Mouse (Mus musculus): ENCODE measurements around the gene Fam186b. TPM values are rescaled to one million over a fixed set of nuclear protein-coding genes. Genes with fewer than 3 reads are reported as not detected.
"Not testable (repeated sequence)": the region's sequence is repeated elsewhere in the genome, so short reads cannot be mapped to it uniquely, and the experiment has no call there.

Fam186b gene
- total RNA-seq, 1 experiment from 2014 or later = 0.05 TPM

DNA sequence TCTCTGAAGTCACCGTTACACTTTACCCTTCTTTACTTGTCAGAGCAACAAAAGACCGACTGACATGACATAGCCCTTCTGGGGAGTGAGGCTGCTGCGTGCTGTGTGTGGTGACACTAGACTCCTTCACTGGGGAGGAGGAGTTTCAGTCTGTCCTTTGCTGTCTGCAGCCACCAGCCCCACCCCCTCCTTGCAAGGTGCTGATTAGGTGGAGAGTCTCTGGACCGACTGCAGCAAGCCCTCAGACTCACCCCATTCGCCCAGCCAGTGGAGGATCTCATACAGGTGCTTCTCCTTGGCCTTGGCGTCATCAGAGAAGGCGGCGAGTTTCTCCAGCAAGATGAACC, 10.5 kb downstream of the Fam186b start:
- ATAC-seq (replicated peaks in 1 of 2; ENCODE audit: insufficient read depth in 1 of 2, low FRiP score in 2 of 2, low TSS enrichment in 1 of 2, low read depth in 1 of 2, poor library complexity in 2 of 2, severe bottlenecking in 2 of 2) = no peak; a peak in 1 of 4 replicates

DNA sequence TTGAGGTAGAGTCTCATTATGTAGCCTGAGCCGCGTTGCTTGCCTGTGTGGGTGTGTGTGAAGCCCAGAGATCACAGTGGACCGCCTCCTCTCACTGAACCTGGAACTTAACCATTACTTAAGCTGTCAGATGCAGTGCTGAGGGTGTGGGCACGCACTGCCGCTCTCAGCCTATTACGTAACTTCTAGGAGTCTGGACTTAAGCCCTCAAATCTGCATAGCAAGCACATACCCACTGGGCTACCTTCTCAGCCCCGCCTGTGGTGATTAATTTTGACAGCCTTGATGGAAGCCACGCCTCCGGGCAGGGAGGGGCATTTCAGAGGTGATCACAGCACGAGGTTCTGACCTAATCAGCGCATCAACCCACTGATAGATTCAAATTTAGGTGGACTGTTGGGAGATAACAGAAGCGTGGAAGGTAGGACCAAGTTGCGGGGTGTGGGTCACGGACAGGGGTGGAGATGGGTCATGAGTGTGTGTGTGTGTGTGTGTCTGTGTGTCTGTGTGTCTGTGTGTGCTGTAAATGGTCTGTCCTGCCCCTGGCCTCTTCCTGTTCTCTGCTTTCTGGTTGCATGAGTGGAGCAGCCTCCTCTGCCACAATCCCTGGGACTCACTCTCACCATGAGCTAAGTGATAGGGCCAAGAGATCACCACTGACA, 11.0 kb downstream of the Fam186b start:
- peak; percentile 81 to 87 for ATAC-seq (replicated peaks in 1 of 2; ENCODE audit: insufficient read depth in 1 of 2, low FRiP score in 2 of 2, low TSS enrichment in 1 of 2, low read depth in 1 of 2, poor library complexity in 2 of 2, severe bottlenecking in 2 of 2)

DNA sequence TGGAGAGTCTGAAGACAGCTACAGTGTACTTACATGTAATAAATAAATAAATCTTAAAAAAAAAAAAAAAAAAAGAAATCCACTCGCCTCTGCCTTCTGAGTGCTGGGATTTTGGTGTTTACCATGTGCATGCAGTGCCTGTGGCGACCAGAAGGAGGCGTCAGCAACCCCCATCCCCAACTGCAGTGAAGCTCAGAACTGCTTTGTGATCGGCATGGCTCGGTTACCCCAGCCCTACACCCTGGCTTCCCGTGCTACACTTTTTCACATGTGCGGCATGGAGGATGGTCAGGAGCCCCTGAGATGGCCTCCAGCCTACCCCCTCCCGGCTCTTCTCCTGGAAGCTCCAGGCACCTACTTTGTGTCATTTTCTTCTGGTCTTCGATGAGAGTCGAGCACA, 12.2 kb downstream of the Fam186b start:
- ATAC-seq (replicated peaks in 1 of 2; ENCODE audit: insufficient read depth in 1 of 2, low FRiP score in 2 of 2, low TSS enrichment in 1 of 2, low read depth in 1 of 2, poor library complexity in 2 of 2, severe bottlenecking in 2 of 2) = no peak

DNA sequence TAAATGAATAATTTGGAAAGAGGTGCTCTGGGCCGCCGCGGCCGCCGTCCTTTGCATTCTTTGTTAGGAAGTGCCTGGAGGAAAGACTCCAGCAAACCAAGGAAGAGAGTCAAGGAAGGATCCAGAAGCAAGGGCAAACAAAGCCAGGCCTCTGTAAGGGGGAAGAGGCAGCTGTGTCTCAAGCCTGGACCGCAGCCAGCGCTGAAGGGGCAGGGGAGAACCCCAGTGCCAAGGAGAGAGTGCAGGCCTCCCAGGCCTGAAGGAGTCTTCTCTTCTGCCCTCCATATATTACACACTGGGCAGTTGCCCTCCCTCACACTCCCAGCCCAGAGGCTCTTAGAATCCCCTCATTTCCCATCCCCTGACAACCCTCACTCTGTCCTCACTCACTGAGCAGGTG, 17.4 kb downstream of the Fam186b start:
- ATAC-seq (replicated peaks in 1 of 2; ENCODE audit: insufficient read depth in 1 of 2, low FRiP score in 2 of 2, low TSS enrichment in 1 of 2, low read depth in 1 of 2, poor library complexity in 2 of 2, severe bottlenecking in 2 of 2) = no peak

DNA sequence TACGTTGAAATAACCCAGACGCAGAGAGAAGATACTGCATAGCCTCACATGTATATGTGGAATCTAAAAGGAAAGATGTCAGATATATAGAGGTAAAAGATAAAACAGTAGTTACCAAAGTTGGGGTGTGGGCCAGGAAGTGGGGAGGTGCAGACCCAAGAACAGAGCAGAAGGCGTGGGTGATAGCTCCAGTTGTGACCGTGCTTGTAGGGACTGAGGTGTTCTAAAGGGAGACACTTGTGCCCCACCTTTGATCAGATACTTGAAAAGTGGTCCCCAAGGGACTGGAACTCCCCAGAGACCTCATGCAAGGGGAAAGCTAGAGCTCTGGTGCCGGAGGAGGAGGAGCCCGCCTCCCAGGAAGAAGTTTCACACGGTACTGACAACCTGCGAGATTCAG, 19.6 kb downstream of the Fam186b start:
- no peak for ATAC-seq (replicated peaks in 1 of 2; ENCODE audit: insufficient read depth in 1 of 2, low FRiP score in 2 of 2, low TSS enrichment in 1 of 2, low read depth in 1 of 2, poor library complexity in 2 of 2, severe bottlenecking in 2 of 2)

DNA sequence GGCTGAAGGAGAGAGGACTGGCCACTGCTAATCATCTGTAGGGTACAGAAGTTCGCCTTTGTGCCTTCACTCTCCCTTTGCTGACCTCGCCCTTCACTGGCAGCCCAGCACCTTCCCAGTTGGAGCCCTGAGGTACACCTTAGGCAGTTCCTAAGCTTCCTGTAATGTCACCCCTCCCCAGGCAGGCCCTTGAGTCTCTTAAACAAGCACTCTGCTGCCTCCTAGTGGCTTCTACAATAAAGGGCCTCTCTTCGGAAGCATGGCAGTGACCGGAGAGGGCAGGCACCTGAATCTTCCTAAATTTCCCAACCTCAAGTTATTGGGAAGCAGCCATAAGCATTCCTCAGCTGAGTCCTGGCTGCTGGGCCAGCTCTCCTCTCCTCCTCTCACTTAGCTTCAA, 30.0 kb downstream of the Fam186b start:
- ATAC-seq (replicated peaks in 1 of 2; ENCODE audit: insufficient read depth in 1 of 2, low FRiP score in 2 of 2, low TSS enrichment in 1 of 2, low read depth in 1 of 2, poor library complexity in 2 of 2, severe bottlenecking in 2 of 2) = peak; percentile 73 to 87

DNA sequence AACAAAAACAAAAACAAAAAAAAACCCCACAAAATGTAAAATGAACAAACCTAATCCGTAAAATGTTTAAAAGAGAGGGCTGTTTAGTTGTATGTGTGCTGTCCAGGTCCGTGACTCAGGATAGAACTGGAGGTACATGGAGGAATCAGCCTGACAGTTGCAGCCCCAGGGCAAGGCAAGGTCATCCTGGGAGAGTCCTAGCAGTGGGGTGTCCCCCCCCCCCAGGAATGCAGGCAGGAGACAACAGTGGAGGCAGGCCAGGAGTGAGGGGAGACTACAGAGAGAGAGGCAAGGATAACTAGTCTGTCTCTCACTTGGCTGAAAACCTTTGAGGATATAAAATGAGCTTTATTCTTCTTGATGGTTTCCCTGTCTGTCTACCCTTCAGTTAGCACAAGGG, 31.3 kb downstream of the Fam186b start:
- no peak for ATAC-seq (replicated peaks in 1 of 2; ENCODE audit: insufficient read depth in 1 of 2, low FRiP score in 2 of 2, low TSS enrichment in 1 of 2, low read depth in 1 of 2, poor library complexity in 2 of 2, severe bottlenecking in 2 of 2)

DNA sequence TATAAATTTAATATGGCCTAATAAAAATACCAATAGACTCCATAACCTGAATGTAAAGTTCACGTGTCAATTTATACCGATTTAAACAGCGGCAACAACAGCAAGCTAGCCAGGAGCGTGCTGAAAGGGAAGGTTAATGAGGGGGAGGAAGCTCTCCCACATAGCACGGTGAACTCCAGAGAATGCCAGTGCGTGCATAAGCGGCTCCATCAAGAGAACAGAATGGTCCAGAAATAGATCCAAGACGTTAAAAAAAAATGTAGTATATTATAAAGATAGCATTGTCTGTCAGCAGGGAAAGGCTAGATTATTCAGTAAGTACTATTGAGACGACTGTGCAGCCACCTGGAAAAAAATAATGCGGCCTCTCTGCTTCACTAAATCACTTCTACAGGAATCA, 33.0 kb downstream of the Fam186b start:
- ATAC-seq (replicated peaks in 1 of 2; ENCODE audit: insufficient read depth in 1 of 2, low FRiP score in 2 of 2, low TSS enrichment in 1 of 2, low read depth in 1 of 2, poor library complexity in 2 of 2, severe bottlenecking in 2 of 2) = no peak

DNA sequence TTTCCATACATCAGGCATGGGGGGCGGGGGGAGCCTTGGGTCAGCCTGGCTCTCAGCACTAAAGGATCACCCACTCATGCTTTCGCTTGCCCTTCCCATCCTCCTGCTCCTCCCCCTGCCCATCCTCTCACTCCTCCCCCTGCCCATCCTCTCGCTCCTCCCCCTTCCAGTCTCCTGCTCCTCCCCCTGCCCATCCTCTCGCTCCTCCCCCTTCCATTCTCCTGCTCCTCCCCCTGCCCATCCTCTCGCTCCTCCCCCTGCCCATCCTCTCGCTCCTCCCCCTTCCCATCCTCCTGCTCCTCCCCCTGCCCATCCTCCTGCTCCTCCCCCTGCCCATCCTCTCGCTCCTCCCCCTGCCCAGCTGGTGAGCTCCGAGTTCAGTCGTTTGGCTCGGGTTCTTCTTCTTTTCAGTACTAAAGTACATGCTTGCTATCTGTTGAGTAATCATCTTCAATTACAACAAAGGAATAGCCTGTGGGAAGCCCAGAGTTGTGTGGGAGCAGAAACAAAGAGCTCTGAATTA, 35.9 kb downstream of the Fam186b start:
- ATAC-seq (replicated peaks in 1 of 2; ENCODE audit: insufficient read depth in 1 of 2, low FRiP score in 2 of 2, low TSS enrichment in 1 of 2, low read depth in 1 of 2, poor library complexity in 2 of 2, severe bottlenecking in 2 of 2) = peak; percentile 82 to 88; a peak in 3 of 4 replicates

DNA sequence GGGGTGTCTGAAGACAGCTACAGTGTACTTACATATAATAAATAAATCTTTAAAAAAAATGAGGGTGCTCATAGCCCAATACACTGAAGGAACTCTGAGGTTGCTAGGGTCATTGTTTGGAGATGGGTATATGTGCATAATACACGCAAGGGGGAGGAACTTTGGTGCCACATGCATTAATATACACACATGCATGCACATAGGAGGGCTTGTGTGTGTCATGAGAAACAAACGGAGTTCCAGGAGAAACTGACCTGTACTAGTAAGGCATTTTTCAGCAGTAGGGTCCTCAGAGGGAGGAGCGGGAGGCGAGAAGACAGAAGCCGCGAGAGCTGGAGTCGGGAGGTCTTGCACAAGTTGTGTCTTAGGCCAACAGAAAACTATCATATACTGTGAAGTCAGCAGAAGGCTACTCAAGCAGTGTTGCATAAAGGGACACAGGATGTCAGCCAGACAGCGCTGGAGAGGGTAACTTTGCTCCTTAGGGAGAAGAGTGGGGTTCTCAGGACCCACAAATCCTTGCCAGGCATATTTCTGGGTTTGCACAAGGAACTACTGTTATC, 36.4 kb downstream of the Fam186b start:
- peak in 1 of 2 experiments; percentile 64; a peak in 1 of 4 replicates for ATAC-seq (replicated peaks in 1 of 2; ENCODE audit: insufficient read depth in 1 of 2, low FRiP score in 2 of 2, low TSS enrichment in 1 of 2, low read depth in 1 of 2, poor library complexity in 2 of 2, severe bottlenecking in 2 of 2)

DNA sequence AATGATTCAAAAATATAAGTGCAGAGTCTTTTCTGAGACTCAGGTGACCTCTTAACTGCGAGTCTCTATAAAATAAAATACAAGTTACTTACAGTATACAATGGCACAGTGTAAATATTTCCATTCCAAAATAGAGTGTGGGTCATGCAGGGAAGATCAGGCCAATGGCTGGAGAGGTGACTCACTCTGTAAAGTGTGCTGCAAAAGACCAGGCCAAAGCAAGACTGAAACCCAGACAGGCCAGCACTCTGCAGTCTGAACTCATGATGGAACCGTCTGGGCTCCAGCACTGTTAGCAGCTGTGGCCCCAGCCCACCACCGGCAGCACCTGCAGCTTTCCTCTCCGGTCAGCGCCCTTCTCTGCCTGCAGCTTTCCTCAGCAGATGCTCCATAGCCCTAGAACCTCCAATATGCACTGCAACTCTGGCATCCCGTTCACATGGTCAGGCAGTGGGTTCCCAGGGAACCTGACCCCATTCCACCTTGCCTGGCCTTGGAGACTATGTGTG, 40.4 kb downstream of the Fam186b start:
- ATAC-seq (replicated peaks in 1 of 2; ENCODE audit: insufficient read depth in 1 of 2, low FRiP score in 2 of 2, low TSS enrichment in 1 of 2, low read depth in 1 of 2, poor library complexity in 2 of 2, severe bottlenecking in 2 of 2) = no peak

DNA sequence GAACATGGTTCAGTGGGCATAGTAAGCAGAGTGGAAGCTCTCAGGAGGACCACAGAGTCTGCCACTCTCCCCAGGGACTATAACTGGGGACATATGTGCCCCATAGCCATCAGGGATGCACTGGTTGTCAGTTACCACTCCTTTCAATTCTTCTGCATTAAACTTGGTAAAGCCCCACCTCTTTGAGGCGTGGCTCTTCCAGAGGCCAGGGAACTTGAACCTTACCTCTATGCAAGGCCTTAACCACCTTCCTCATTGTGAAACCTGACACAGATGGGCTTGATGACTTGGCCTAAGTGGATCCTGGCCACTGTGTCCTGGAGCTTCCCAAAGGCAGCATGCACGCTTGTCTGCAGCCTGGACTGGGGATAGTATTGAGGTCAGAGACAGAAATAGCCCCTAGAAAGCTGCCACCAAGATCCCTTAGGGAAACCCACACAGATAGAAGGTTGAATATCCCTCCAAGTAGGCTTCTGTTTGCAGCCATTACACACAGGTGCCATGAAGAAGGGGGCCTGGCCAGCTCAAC, 41.1 kb downstream of the Fam186b start:
- no peak for ATAC-seq (replicated peaks in 1 of 2; ENCODE audit: insufficient read depth in 1 of 2, low FRiP score in 2 of 2, low TSS enrichment in 1 of 2, low read depth in 1 of 2, poor library complexity in 2 of 2, severe bottlenecking in 2 of 2)

DNA sequence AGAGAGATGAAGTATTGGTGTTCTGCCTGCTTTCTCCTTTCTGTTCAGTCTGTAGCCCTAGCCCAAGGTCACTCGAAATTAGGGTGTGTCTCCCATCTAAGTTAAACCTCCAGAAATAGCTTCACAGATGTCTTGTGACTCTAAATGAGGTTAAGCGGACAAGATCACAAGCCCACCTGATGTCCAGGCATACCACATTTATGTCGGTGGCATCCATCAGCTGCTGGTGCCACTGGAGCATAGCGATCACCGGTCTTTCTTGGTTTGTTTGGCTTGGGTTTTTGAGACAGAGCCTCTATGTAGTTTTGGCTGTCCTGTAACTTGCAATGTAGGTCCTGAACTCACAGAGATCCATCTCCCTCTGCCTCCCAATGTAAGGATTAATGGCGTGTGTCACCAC, 41.9 kb downstream of the Fam186b start:
- no peak for ATAC-seq (replicated peaks in 1 of 2; ENCODE audit: insufficient read depth in 1 of 2, low FRiP score in 2 of 2, low TSS enrichment in 1 of 2, low read depth in 1 of 2, poor library complexity in 2 of 2, severe bottlenecking in 2 of 2)

DNA sequence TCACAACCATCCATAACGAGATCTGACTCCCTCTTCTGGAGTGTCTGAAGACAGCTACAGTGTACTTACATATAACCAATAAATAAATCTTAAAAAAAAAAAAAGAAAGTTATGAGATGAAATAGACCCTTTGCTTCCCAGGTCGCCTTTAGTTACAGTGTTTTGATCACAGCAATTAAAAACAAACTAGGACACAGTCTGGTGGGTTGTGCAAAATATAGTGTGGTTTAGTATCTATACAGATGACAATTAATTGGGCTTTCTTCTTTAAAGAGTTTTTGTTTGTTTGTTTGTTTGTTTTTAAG, 42.6 kb downstream of the Fam186b start:
- ATAC-seq (replicated peaks in 1 of 2; ENCODE audit: insufficient read depth in 1 of 2, low FRiP score in 2 of 2, low TSS enrichment in 1 of 2, low read depth in 1 of 2, poor library complexity in 2 of 2, severe bottlenecking in 2 of 2) = not testable (repeated sequence)

DNA sequence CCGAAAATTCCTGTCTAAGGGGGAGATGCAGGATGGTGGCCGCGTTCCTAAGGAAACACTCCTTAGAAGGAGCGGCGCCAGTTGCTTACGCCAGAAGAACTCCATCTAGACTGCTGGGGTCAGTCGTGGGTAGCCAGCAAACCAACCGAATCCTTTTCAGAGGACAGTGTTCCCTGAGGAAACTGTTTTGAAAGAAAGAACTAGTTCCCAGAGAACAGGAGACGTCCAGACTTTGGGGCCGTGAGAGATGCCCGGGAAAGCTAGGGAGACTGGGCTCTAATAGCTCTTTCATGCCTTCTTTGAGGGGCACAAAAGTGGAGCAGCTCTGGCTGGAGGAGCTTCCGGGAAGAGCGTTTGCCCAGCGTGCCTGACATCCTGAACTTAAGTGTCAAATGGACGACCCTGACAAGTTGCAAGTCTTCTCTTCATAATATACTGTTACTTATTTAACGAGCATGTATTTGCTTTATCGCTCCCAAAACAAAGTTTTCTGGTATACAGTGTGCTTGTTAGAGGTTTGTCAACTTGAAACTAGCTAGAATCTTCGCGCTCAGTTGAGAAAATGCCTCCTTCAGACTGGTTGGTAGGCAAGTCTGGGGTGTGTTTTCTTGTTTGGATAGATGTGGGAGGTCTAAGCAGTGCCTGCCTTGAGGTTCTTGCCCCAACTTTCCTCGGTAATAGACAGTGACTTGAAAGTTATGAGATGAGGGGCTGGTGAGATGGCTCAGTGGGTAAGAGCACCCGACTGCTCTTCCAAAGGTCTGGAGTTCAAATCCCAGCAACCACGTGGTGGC, 43.1 kb downstream of the Fam186b start:
- 0 out of 4 replicates have a peak, but pooled peaks of 1 of the 2 experiments have one; percentile 10 for ATAC-seq (replicated peaks in 1 of 2; ENCODE audit: insufficient read depth in 1 of 2, low FRiP score in 2 of 2, low TSS enrichment in 1 of 2, low read depth in 1 of 2, poor library complexity in 2 of 2, severe bottlenecking in 2 of 2)

DNA sequence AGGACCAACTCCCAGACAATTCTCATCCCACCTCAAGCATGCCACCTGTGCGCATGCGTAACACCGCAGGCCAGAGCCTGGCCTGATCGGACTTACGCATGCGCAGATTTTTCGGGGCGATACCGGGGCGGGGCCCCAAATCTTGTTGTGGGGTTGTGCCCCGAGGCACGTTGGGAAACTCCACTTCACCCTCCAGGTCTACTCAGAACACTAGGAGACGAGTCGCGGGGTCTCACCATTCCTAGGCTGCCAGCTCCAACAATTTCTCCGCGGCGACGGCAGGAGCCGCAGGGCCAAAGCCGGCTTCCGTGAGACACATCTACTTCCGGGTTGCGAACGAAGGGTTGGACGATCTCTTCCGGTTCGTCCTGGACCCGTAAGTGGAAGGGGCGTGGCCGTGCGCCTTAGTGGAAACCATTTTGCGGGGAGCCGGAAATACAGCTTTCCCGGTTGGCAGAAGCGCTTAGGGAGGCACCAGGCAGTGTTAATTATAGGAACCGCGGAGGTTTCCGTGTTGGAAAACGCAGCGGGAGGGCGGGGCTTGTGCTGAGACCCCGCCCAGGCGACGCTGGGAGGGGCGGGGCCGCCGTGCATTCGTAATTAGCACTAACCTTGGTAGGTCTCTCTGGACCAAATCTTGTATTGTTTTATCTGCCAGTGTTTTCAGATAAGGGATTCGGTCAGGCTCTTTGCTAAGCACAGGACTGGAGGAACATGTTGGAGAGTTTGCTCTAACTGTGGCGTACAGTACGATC, 43.9 kb downstream of the Fam186b start, which contains the start of gene Mcrs1:
Mcrs1 (minus strand) TSS at position 336 of the 755 bp plus-strand sequence.
- ATAC-seq (replicated peaks in 1 of 2; ENCODE audit: insufficient read depth in 1 of 2, low FRiP score in 2 of 2, low TSS enrichment in 1 of 2, low read depth in 1 of 2, poor library complexity in 2 of 2, severe bottlenecking in 2 of 2) = peak; percentile 94 to 95

DNA sequence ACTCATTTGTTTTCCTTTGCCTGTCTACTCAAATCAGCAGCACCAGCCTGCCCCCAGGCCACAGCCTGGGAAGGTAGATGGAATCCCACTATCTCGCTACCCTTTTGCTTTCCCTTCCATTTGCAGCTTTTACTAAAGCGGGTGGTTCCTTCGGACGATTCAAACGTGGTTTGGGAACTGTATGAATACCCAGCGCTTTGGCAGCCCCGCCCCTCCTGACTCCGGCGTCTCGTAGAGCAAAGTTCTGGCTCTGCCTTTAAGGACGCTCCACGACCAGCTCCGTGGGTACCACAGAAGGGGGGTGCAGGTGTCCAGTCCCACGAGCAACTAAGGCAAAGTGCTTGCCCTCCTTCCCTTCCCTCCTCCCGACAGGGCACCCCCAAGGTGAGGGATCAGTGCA, 44.6 kb downstream of the Fam186b start:
- ATAC-seq (replicated peaks in 1 of 2; ENCODE audit: insufficient read depth in 1 of 2, low FRiP score in 2 of 2, low TSS enrichment in 1 of 2, low read depth in 1 of 2, poor library complexity in 2 of 2, severe bottlenecking in 2 of 2) = not testable (repeated sequence)

All from hematopoietic stem cell, adult 5-6 weeks (primary cell).